Mouse (Mus musculus): ENCODE data around the gene Stard5. TPM values are rescaled to one million over a fixed set of nuclear protein-coding genes. Genes with fewer than 3 reads are reported as not detected.

Gene Stard5
- total and polyA plus RNA-seq, 2 experiments from 2014 or later, result 12.1 to 20.0 TPM

- H3K9me3 ChIP-seq (replicated peaks; ENCODE audit: control insufficient read depth, low read length), result no peaks in the 10 kb centered on the region
Measured at GRCm38 (mm10) chr7:83624065-83624464, 7.7 kb upstream of the Stard5 start.

GRCm38 (mm10) chr7:83626557-83627257 is 5.1 kb upstream of the Stard5 start:
- H3K9ac ChIP-seq (replicated peaks; ENCODE audit: low read depth, low read length), result no peak overlapping the region
- H3K36me3 ChIP-seq (replicated peaks; ENCODE audit: control insufficient read depth, insufficient read depth, low read length), result no peaks in the 10 kb centered on the region
- no peak overlapping the region for H3K4me3 ChIP-seq (ENCODE audit: low read depth, low read length)
- H3K4me1 ChIP-seq (ENCODE audit: control insufficient read depth, insufficient read depth), result peaks cover 7% of the 10 kb centered on the region; the same call in 1 of the 2 replicates
- 63% methylated on average over 8 of the region's 8 CpGs for WGBS
- H3K27me3 ChIP-seq (ENCODE audit: control insufficient read depth, insufficient read depth, low read length), result no peaks in the 10 kb centered on the region
- no peaks in the 10 kb centered on the region for H3K9me3 ChIP-seq (replicated peaks; ENCODE audit: control insufficient read depth, low read length)
- no peak overlapping the region for H3K27ac ChIP-seq (ENCODE audit: low read depth)
- DNase-seq (ENCODE audit: low spot score), result no peak
- ATAC-seq (ENCODE audit: insufficient read depth, low read depth), result no peak
- H3K4me2 ChIP-seq (ENCODE audit: low read depth, low read length), result no peak overlapping the region
- no peak for TF ChIP-seq EP300 (IDR thresholded peaks at IDR 0.05; ENCODE audit: low read depth)

More at GRCm38 (mm10) chr7:83624065-83624464, 7.7 kb upstream of the Stard5 start:
- Histone ChIP-seq H3K4me3 (ENCODE audit: low read depth, low read length) (no peak overlapping the region), H3K27me3 (ENCODE audit: control insufficient read depth, insufficient read depth, low read length) (no peaks in the 10 kb centered on the region), H3K27ac (ENCODE audit: low read depth) (no peak overlapping the region), H3K4me2 (ENCODE audit: low read depth, low read length) (no peak overlapping the region), H3K36me3 (replicated peaks; ENCODE audit: control insufficient read depth, insufficient read depth, low read length) (no peaks in the 10 kb centered on the region), H3K9ac (replicated peaks; ENCODE audit: low read depth, low read length) (no peak overlapping the region), H3K4me1 (ENCODE audit: control insufficient read depth, insufficient read depth) (no peaks in the 10 kb centered on the region)
- WGBS, result 73% methylated on average over 1 of the region's 1 CpGs
- TF ChIP-seq CTCF (IDR thresholded peaks at IDR 0.05; ENCODE audit: low read depth), result no peak
- no peak for TF ChIP-seq EP300 (IDR thresholded peaks at IDR 0.05; ENCODE audit: low read depth)
- no peak for DNase-seq (ENCODE audit: low spot score)
- ATAC-seq (ENCODE audit: insufficient read depth, low read depth), result no peak

- no peaks in the 10 kb centered on the region for H3K27me3 ChIP-seq (ENCODE audit: control insufficient read depth, insufficient read depth, low read length)
- no peak for TF ChIP-seq CTCF (IDR thresholded peaks at IDR 0.05; ENCODE audit: low read depth)
- no peak for TF ChIP-seq EP300 (IDR thresholded peaks at IDR 0.05; ENCODE audit: low read depth)
- no peak overlapping the region for H3K9ac ChIP-seq (replicated peaks; ENCODE audit: low read depth, low read length)
- no peaks in the 10 kb centered on the region for H3K9me3 ChIP-seq (replicated peaks; ENCODE audit: control insufficient read depth, low read length)
- DNase-seq (ENCODE audit: low spot score), result no peak
- peaks cover 8% of the 10 kb centered on the region; the same call in 1 of the 2 replicates for H3K4me1 ChIP-seq (ENCODE audit: control insufficient read depth, insufficient read depth)
- H3K27ac ChIP-seq (ENCODE audit: low read depth), result no peak overlapping the region
- WGBS, result 85% methylated on average over 4 of the region's 4 CpGs
- H3K4me3 ChIP-seq (ENCODE audit: low read depth, low read length), result no peak overlapping the region
- no peak for ATAC-seq (ENCODE audit: insufficient read depth, low read depth)
- no peak overlapping the region for H3K4me2 ChIP-seq (ENCODE audit: low read depth, low read length)
- no peaks in the 10 kb centered on the region for H3K36me3 ChIP-seq (replicated peaks; ENCODE audit: control insufficient read depth, insufficient read depth, low read length)
Measured at GRCm38 (mm10) chr7:83627369-83627768, 4.4 kb upstream of the Stard5 start.

- H3K4me2 ChIP-seq (ENCODE audit: low read depth, low read length), result peak overlapping the region; percentile 83
- ATAC-seq (ENCODE audit: insufficient read depth, low read depth) (no peak), DNase-seq (ENCODE audit: low spot score) (no peak)
- peak overlapping the region; percentile 68 for H3K9ac ChIP-seq (replicated peaks; ENCODE audit: low read depth, low read length)
- peak overlapping the region; percentile 73 for H3K4me3 ChIP-seq (ENCODE audit: low read depth, low read length)
- H3K4me1 ChIP-seq (ENCODE audit: control insufficient read depth, insufficient read depth), result peaks cover 21% of the 10 kb centered on the region
- H3K27ac ChIP-seq (ENCODE audit: low read depth), result peak overlapping the region; percentile 59
- H3K36me3 ChIP-seq (replicated peaks; ENCODE audit: control insufficient read depth, insufficient read depth, low read length), result peaks cover 10% of the 10 kb centered on the region
- no peaks in the 10 kb centered on the region for H3K9me3 ChIP-seq (replicated peaks; ENCODE audit: control insufficient read depth, low read length)
- TF ChIP-seq CTCF (IDR thresholded peaks at IDR 0.05; ENCODE audit: low read depth), result 0 out of 2 replicates have a peak, but pooled peaks have one; percentile 3
- no peak for TF ChIP-seq EP300 (IDR thresholded peaks at IDR 0.05; ENCODE audit: low read depth)
- H3K27me3 ChIP-seq (ENCODE audit: control insufficient read depth, insufficient read depth, low read length), result no peaks in the 10 kb centered on the region
- 6% methylated on average over 11 of the region's 11 CpGs for WGBS
Measured at GRCm38 (mm10) chr7:83631073-83631827, 509 bp upstream of the Stard5 start.

- H3K4me1 ChIP-seq (ENCODE audit: control insufficient read depth, insufficient read depth), result peaks cover 21% of the 10 kb centered on the region
- WGBS, result 20% methylated on average over 6 of the region's 6 CpGs
- peak overlapping the region; percentile 66 for H3K27ac ChIP-seq (ENCODE audit: low read depth)
- peak overlapping the region; percentile 83 for H3K4me2 ChIP-seq (ENCODE audit: low read depth, low read length)
- peak overlapping the region; percentile 73 for H3K4me3 ChIP-seq (ENCODE audit: low read depth, low read length)
- H3K9me3 ChIP-seq (replicated peaks; ENCODE audit: control insufficient read depth, low read length), result no peaks in the 10 kb centered on the region
- DNase-seq (ENCODE audit: low spot score) (no peak), ATAC-seq (ENCODE audit: insufficient read depth, low read depth) (no peak)
- peak overlapping the region; percentile 68; the same call in 1 of the 2 replicates for H3K9ac ChIP-seq (replicated peaks; ENCODE audit: low read depth, low read length)
- H3K36me3 ChIP-seq (replicated peaks; ENCODE audit: control insufficient read depth, insufficient read depth, low read length), result peaks cover 25% of the 10 kb centered on the region
- H3K27me3 ChIP-seq (ENCODE audit: control insufficient read depth, insufficient read depth, low read length), result no peaks in the 10 kb centered on the region
- TF ChIP-seq CTCF (IDR thresholded peaks at IDR 0.05; ENCODE audit: low read depth), result no peak
- TF ChIP-seq EP300 (IDR thresholded peaks at IDR 0.05; ENCODE audit: low read depth), result no peak
Measured at GRCm38 (mm10) chr7:83632682-83633120, 942 bp downstream of the Stard5 start.
